Mouse (Mus musculus) liver, embryonic 11.5 days (tissue): ENCODE data around the gene Itga7. TPM values are rescaled to one million over a fixed set of nuclear protein-coding genes. Genes with fewer than 3 reads are reported as not detected.

Experiments
- ATAC-seq: fragments of 200-750 bp; cut with Nextera tagmentation; replicated peaks from 2 replicates; pipeline ENCODE4 v1.8.0; 2017; ENCODE audit warnings: moderate number of reproducible peaks, mild to moderate bottlenecking, moderate TSS enrichment, moderate library complexity; ENCODE audit not compliant: low FRiP score
- DNase-seq: peaks from one replicate; pipeline ENCODE4 v3.0.0-alpha.2; 2017; ENCODE audit warnings: low spot score
- H3K27ac ChIP-seq: fragments of 300-500 bp; sonication (generic); 2 replicates; pipeline ENCODE4 v1.5.1; 2014; ENCODE audit warnings: mild to moderate bottlenecking, low read depth, low read length, control low read depth
- H3K27me3 ChIP-seq: fragments of 300-500 bp; sonication (generic); replicated peaks from 2 replicates; pipeline ENCODE4 v1.6.1; 2014; ENCODE audit warnings: low read length, mixed read lengths; ENCODE audit not compliant: control insufficient read depth, insufficient read depth
- H3K36me3 ChIP-seq: fragments of 300-500 bp; sonication (generic); 2 replicates; pipeline ENCODE4 v1.6.1; 2014; ENCODE audit warnings: mild to moderate bottlenecking, low read length, moderate library complexity, mixed read lengths; ENCODE audit not compliant: control insufficient read depth, insufficient read depth
- H3K4me1 ChIP-seq: fragments of 300-500 bp; sonication (generic); replicated peaks from 2 replicates; pipeline ENCODE4 v1.6.1; 2014; ENCODE audit warnings: low read length, mixed read lengths; ENCODE audit not compliant: control insufficient read depth, insufficient read depth
- H3K4me2 ChIP-seq: fragments of 300-500 bp; sonication (generic); 2 replicates; pipeline ENCODE4 v1.6.1; 2014; ENCODE audit warnings: mild to moderate bottlenecking, control low read depth, moderate library complexity
- H3K4me3 ChIP-seq: fragments of 300-500 bp; sonication (generic); 2 replicates; pipeline ENCODE4 v1.5.1; 2014; ENCODE audit warnings: low read depth, low read length, control low read depth
- H3K9ac ChIP-seq: fragments of 300-500 bp; sonication (generic); 2 replicates; pipeline ENCODE4 v1.6.1; 2014; ENCODE audit warnings: low read depth, low read length, control low read depth
- H3K9me3 ChIP-seq: fragments of 300-500 bp; sonication (generic); 2 replicates; pipeline ENCODE4 v1.6.1; 2016; ENCODE audit warnings: low read length, inconsistent platforms, mixed read lengths; ENCODE audit not compliant: control insufficient read depth
- WGBS: fragments of 180-500 bp; shearing (Covaris S2); extraction: QIAGEN DNeasy Blood & Tissue Kit; methylation state at CpG from one replicate; pipeline ENCODE4 v1.1.7; 2014; 5-methylcytosine and 5-hydroxymethylcytosine counted together
- polyA plus RNA-seq: library from polyadenylated mRNA; unstranded; fragments of >200 nt; fragmentation: Nextera tagmentation; extraction: Ambion mirVana; gene quantifications from 2 replicates; pipeline ENCODE4 v1.2.1, GENCODE M21; 2014

Gene Itga7
- polyA plus RNA-seq, 1 experiment from 2014 or later, result 0.14 TPM

DNA sequence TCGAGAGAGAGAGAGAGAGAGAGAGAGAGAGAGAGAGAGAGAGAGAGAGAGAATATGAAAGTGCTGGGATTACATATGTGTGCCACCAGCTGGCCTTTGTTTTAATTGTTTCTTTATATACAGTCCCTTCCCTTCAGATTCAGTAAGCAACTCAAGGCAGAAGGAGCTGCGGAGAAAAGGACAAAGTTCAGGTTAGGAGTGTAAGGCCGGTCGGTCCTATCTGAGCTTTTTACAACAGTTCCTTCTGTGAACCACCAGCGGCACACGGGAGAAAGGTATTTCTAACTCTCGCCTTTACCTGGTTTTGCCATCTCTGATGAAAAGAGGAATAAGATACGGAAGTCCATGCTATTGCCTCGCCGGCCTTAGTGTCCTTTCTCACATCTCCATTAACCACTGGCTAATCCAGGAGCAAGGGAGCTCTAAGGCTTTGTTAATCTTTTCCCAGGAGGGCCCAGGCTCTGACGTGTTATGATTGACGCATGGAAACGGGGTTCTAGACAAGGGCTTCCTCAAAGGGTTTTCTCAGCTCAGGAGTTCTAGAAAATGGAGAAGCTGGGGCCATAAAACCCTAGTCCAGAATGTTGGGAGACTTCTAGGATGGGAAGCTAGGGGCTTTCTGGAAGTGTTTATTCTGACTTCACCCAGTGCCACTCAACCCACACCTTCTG, 24.7 kb upstream of the Itga7 start:
- Histone ChIP-seq H3K27ac (no peak overlapping the region), H3K36me3 (peaks cover 3% of the 10 kb centered on the region; the same call in 1 of the 2 replicates), H3K9me3 (no peaks in the 10 kb centered on the region), H3K4me3 (peak overlapping the region; percentile 71), H3K4me1 (peaks cover 5% of the 10 kb centered on the region), H3K27me3 (peaks cover 3% of the 10 kb centered on the region; the same call in 1 of the 2 replicates), H3K9ac (peak overlapping the region; percentile 65), H3K4me2 (peak overlapping the region; percentile 86)
- no peak for DNase-seq
- no peak for ATAC-seq
- 68% methylated on average over 13 of the region's 13 CpGs for WGBS

DNA sequence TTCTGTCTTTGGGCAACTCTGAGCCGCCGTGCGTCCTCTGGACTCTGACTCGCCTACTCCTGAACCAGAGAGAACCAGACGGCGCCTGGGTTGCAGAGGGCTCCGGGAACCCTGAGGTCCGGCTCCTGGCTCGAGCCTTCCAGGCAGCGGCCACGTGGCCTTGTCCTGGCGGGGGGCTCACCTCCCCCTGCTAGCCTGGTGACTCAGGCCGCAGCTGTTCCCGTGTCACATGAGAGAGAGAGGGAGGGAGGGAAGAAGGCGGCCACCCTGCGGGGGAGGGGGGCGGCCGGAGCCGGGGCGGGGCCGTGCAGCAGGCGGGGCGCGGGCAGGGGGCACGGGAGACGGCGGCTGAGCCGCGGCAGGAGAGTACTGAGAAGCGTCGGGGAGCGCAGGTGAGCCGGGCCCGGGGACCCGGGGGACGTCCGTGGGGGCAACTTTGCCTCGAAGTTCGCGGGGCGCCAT, 24.0 kb upstream of the Itga7 start:
- Histone ChIP-seq H3K27me3 (peaks cover 3% of the 10 kb centered on the region; the same call in 1 of the 2 replicates), H3K9me3 (no peaks in the 10 kb centered on the region), H3K4me1 (peaks cover 5% of the 10 kb centered on the region), H3K9ac (peak overlapping the region; percentile 65), H3K4me3 (peak overlapping the region; percentile 71), H3K27ac (peak overlapping the region; percentile 51; the same call in 1 of the 2 replicates), H3K4me2 (peak overlapping the region; percentile 86), H3K36me3 (peaks cover 7% of the 10 kb centered on the region)
- DNase-seq (peak; percentile 83), ATAC-seq (peak; percentile 68)
- WGBS, result 2% methylated on average over 35 of the region's 41 CpGs

DNA sequence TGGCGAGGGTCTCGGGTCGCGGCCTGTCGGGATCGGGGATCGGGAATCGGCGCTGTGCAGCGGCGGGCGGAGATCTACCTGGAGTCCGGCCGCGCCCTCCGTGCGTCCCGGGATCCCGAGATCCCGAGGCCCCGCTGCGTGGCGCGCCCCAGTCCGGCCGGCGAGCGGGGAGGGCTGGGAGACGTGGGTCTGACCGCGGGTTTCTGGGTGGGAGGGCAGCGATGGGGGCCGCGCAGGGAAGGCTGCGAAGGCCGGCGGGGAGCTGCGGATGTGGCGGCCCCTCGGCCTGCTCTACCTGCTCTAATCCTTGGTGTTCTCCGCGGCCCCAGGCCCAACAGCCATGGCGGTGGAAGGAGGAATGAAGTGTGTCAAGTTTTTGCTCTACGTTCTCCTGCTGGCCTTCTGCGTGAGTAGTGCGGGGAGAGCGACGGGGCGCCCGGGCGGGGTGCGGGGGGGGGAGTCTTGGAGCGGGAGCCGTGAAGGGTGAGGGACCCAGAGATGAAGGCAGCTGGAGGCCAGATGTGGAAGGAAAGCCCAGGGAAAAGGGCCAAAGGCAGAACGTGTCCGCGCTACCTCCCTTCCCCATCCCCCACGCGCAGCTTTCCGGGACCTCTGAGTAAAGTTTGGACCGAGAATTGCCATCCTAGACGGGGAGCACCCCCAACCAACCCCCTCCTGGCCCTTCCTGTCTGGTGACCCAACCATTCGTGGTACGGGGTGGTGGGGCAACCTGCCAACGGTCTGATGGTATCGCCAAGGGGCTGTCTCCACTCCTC, 23.4 kb upstream of the Itga7 start:
- peaks cover 3% of the 10 kb centered on the region; the same call in 1 of the 2 replicates for H3K27me3 ChIP-seq
- H3K36me3 ChIP-seq, result peaks cover 7% of the 10 kb centered on the region
- 2% methylated on average over 64 of the region's 66 CpGs for WGBS
- H3K9ac ChIP-seq, result peak overlapping the region; percentile 65
- peak overlapping the region; percentile 51; the same call in 1 of the 2 replicates for H3K27ac ChIP-seq
- no peaks in the 10 kb centered on the region for H3K9me3 ChIP-seq
- peak overlapping the region; percentile 71 for H3K4me3 ChIP-seq
- peak overlapping the region; percentile 86 for H3K4me2 ChIP-seq
- H3K4me1 ChIP-seq, result peaks cover 5% of the 10 kb centered on the region
- DNase-seq (peak; percentile 69), ATAC-seq (peak; percentile 35; the same call in 1 of the 2 replicates)

DNA sequence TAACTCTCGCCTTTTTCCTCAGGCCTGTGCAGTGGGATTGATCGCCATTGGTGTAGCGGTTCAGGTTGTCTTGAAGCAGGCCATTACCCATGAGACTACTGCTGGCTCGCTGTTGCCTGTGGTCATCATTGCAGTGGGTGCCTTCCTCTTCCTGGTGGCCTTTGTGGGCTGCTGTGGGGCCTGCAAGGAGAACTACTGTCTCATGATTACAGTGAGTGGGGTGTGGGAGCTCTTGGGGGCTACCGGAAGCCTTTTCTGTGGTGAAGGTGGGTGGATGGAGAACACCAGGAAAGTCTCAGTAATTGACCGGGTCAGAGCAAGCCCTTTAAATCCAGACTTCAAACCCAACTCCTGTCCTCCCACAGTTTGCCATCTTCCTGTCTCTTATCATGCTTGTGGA, 22.2 kb upstream of the Itga7 start:
- no peak overlapping the region for H3K27ac ChIP-seq
- WGBS, result 76% methylated on average over 6 of the region's 6 CpGs
- no peak for ATAC-seq
- H3K9ac ChIP-seq, result no peak overlapping the region
- H3K4me1 ChIP-seq, result peaks cover 5% of the 10 kb centered on the region
- H3K4me2 ChIP-seq, result peak overlapping the region; percentile 86; the same call in 1 of the 2 replicates
- no peak overlapping the region for H3K4me3 ChIP-seq
- peaks cover 3% of the 10 kb centered on the region; the same call in 1 of the 2 replicates for H3K27me3 ChIP-seq
- H3K9me3 ChIP-seq, result no peaks in the 10 kb centered on the region
- peaks cover 7% of the 10 kb centered on the region for H3K36me3 ChIP-seq
- no peak for DNase-seq

DNA sequence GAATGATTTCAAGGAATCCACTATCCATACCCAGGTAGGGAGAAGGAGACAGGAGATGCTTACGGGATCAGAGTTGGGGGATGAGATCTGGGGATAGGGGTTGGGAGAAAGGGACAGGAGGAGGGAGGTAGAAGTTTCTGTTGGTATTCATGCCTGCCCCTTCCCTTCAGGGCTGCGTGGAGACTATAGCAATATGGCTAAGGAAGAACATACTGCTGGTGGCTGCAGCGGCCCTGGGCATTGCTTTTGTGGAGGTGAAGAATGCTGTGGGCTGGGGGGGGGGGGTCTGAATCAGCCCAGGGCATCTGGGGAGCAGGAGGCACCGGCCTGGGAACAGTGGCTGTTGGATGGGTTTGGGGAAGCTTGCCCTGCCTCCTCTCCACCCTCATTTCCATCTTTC, 21.4 kb upstream of the Itga7 start:
- peaks cover 3% of the 10 kb centered on the region; the same call in 1 of the 2 replicates for H3K27me3 ChIP-seq
- H3K9ac ChIP-seq, result no peak overlapping the region
- no peaks in the 10 kb centered on the region for H3K9me3 ChIP-seq
- peaks cover 7% of the 10 kb centered on the region for H3K36me3 ChIP-seq
- WGBS, result 80% methylated on average over 4 of the region's 4 CpGs
- peaks cover 5% of the 10 kb centered on the region for H3K4me1 ChIP-seq
- no peak overlapping the region for H3K4me2 ChIP-seq
- ATAC-seq, result no peak
- H3K27ac ChIP-seq, result no peak overlapping the region
- H3K4me3 ChIP-seq, result no peak overlapping the region
- DNase-seq, result no peak

DNA sequence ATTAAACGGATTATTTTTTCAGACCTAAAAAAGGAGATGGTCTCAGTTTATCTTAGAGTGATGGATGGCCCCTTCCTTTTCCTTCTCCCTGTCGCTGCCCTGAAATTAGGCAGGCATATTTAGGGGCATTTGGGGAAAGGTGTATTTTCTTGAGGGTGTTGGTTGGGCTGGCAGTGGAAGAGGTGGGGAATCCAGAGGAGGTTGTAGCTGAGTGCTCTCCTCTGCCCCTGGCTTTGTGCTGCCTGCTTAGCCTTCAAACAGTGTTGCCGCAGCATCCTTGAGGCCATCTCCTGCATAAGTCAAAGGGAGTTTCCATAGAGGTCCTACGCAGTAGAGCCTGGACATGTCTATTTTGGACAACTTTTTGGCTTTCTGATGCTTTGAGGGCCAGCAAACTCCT, 20.8 kb upstream of the Itga7 start:
- H3K36me3 ChIP-seq, result peaks cover 7% of the 10 kb centered on the region

DNA sequence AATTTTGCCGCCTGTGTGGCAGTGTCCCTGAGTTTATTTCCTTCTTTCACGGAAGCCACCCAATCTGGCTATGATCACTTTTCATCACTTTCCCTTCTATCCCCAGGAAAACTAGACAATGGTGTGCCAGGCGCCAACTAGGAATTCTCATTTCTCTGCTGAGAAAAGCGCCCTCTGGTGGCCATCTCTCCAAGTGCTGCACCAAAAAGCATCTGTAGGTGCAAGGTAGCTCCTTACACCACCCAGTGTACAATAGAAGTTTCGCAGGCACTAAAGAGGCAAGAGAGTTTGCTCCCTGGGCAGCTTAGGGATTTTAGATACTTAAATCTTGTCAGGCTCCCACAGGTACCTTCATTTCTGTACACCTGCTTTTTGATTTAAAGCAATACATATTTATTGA, 20.4 kb upstream of the Itga7 start:
- Histone ChIP-seq H3K4me2 (no peak overlapping the region), H3K9ac (no peak overlapping the region), H3K27ac (no peak overlapping the region), H3K9me3 (no peaks in the 10 kb centered on the region), H3K4me3 (no peak overlapping the region), H3K27me3 (peaks cover 3% of the 10 kb centered on the region; the same call in 1 of the 2 replicates), H3K36me3 (peaks cover 10% of the 10 kb centered on the region), H3K4me1 (peaks cover 5% of the 10 kb centered on the region)
- ATAC-seq (peak; percentile 48; the same call in 1 of the 2 replicates), DNase-seq (peak; percentile 76)
- WGBS, result 19% methylated on average over 5 of the region's 5 CpGs

More for the DNA sequence above, 20.8 kb upstream of the Itga7 start:
- 75% methylated on average over 4 of the region's 4 CpGs for WGBS
- no peak overlapping the region for H3K4me2 ChIP-seq
- ATAC-seq (no peak), DNase-seq (no peak)
- no peak overlapping the region for H3K4me3 ChIP-seq
- H3K27ac ChIP-seq, result no peak overlapping the region
- no peaks in the 10 kb centered on the region for H3K9me3 ChIP-seq
- peaks cover 3% of the 10 kb centered on the region; the same call in 1 of the 2 replicates for H3K27me3 ChIP-seq
- H3K9ac ChIP-seq, result no peak overlapping the region
- H3K4me1 ChIP-seq, result peaks cover 5% of the 10 kb centered on the region

DNA sequence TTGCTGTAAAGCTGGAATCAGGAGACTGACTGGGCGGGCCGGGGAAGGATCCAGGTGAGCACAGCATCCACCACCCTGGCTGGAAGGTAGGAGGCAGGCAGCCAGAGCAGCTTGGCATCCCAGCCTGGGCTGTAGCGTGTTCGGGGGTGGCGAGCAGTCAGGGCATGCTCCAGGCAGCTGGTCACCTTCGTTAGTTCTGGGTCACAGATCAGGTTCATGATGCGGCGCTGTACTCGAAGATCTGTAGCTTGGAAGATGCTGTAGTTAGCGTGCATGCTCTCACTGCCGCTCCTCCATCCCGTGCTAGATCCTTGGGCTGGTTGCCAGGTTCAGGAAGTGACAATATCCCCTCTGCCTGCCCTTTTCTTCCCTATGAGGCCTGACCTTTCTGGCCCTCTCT, 19.9 kb upstream of the Itga7 start:
- Histone ChIP-seq H3K9ac (no peak overlapping the region), H3K4me2 (no peak overlapping the region), H3K27ac (no peak overlapping the region), H3K36me3 (peaks cover 10% of the 10 kb centered on the region), H3K9me3 (no peaks in the 10 kb centered on the region), H3K4me3 (no peak overlapping the region), H3K27me3 (peaks cover 3% of the 10 kb centered on the region; the same call in 1 of the 2 replicates), H3K4me1 (peaks cover 5% of the 10 kb centered on the region)
- no peak for DNase-seq
- ATAC-seq, result no peak
- WGBS, result 95% methylated on average over 12 of the region's 12 CpGs
